Mouse (Mus musculus) intestine, postnatal 0 days (tissue): ENCODE results near the gene Trappc6a. TPM values are rescaled to one million over a fixed set of nuclear protein-coding genes. Genes with fewer than 3 reads are reported as not detected.

Source experiments
- ATAC-seq: fragments of 200-750 bp; cut with Nextera tagmentation; 2 replicates; pipeline ENCODE4 v1.8.0; 2017; ENCODE audit warnings: mild to moderate bottlenecking, moderate TSS enrichment, moderate library complexity
- H3K27ac ChIP-seq: fragments of 300-500 bp; sonication (generic); 2 replicates; pipeline ENCODE4 v1.5.1; 2014; ENCODE audit warnings: mild to moderate bottlenecking, low read depth, low read length, moderate library complexity
- H3K27me3 ChIP-seq: fragments of 300-500 bp; sonication (generic); replicated peaks from 2 replicates; pipeline ENCODE4 v1.6.1; 2014; ENCODE audit warnings: low read length, mixed read lengths; ENCODE audit not compliant: control insufficient read depth, insufficient read depth
- H3K36me3 ChIP-seq: fragments of 300-500 bp; sonication (generic); 2 replicates; pipeline ENCODE4 v1.6.1; 2014; ENCODE audit warnings: mild to moderate bottlenecking, moderate library complexity; ENCODE audit not compliant: control insufficient read depth, insufficient read depth
- H3K4me1 ChIP-seq: fragments of 300-500 bp; sonication (generic); replicated peaks from 2 replicates; pipeline ENCODE4 v1.6.1; 2014; ENCODE audit warnings: antibody characterized with exemption, low read length, mixed read lengths; ENCODE audit not compliant: control insufficient read depth, insufficient read depth
- H3K4me2 ChIP-seq: fragments of 300-500 bp; sonication (generic); replicated peaks from 2 replicates; pipeline ENCODE4 v1.6.1; 2014; ENCODE audit warnings: low read depth, mild to moderate bottlenecking, moderate library complexity
- H3K4me3 ChIP-seq: fragments of 300-500 bp; sonication (generic); 2 replicates; pipeline ENCODE4 v1.5.1; 2014; ENCODE audit warnings: low read depth, low read length
- H3K9ac ChIP-seq: fragments of 300-500 bp; sonication (generic); 2 replicates; pipeline ENCODE4 v1.6.1; 2014; ENCODE audit warnings: mild to moderate bottlenecking, low read depth, low read length
- H3K9me3 ChIP-seq: fragments of 300-500 bp; sonication (generic); 2 replicates; pipeline ENCODE4 v1.6.1; 2016; ENCODE audit warnings: mixed run types; ENCODE audit not compliant: control insufficient read depth
- CTCF ChIP-seq: sonication (generic); IDR thresholded peaks from 2 replicates; pipeline ENCODE4 v1.5.1; 2016; ENCODE audit warnings: low read depth, mild to moderate bottlenecking, control low read depth, antibody characterized with exemption, moderate library complexity
- WGBS: fragments of 180-500 bp; shearing (Covaris S2); extraction: QIAGEN DNeasy Blood & Tissue Kit; methylation state at CpG from one replicate; pipeline ENCODE4 v1.1.7; 2014; 5-methylcytosine and 5-hydroxymethylcytosine counted together
- polyA plus RNA-seq: library from polyadenylated mRNA; unstranded; fragments of >200 nt; fragmentation: Nextera tagmentation; extraction: Ambion mirVana; gene quantifications from 2 replicates; pipeline ENCODE4 v1.2.1, GENCODE M21; 2015

Gene Trappc6a
- polyA plus RNA-seq = 108 and 118 TPM in 2 replicates

- Histone ChIP-seq H3K9me3 (no peaks in the 10 kb centered on the region), H3K4me3 (peak within 1 kb of the TSS; percentile 83), H3K4me1 (0 out of 2 replicates have a peak, but pooled peaks cover 5% of the 10 kb centered on the region), H3K4me2 (peak within 1 kb of the TSS; percentile 90), H3K27me3 (no peaks in the 10 kb centered on the region), H3K27ac (peak within 1 kb of the TSS; percentile 46), H3K36me3 (no peaks in the 10 kb centered on the region), H3K9ac (peak within 1 kb of the TSS; percentile 54)
- WGBS = under 1% methylated on average over 56 of the region's 56 CpGs
- ATAC-seq = peak; percentile 91
- TF ChIP-seq CTCF = no peak
These were observed at the start of gene Trappc6a, which contains the start of gene Bloc1s3 for GRCm38 (mm10) chr7:19508150-19508923. Gene Trappc6a (plus strand): TSS chr7:19508395. Gene Bloc1s3 (minus strand): TSS chr7:19508367.

GRCm38 (mm10) chr7:19458591-19459111 lies 49.5 kb upstream of the Trappc6a start, which contains the start of gene Mark4:
Gene Mark4 (minus strand): TSS chr7:19458821.
- Histone ChIP-seq H3K27me3 (no peaks in the 10 kb centered on the region), H3K4me3 (peak within 1 kb of the TSS; percentile 92), H3K27ac (peak within 1 kb of the TSS; percentile 66; the same call in 1 of the 2 replicates), H3K9ac (peak within 1 kb of the TSS; percentile 94), H3K9me3 (no peaks in the 10 kb centered on the region), H3K4me1 (no peaks in the 10 kb centered on the region), H3K4me2 (peak within 1 kb of the TSS; percentile 95), H3K36me3 (no peaks in the 10 kb centered on the region; the same call in 1 of the 2 replicates)
- 1% methylated on average over 34 of the region's 42 CpGs for WGBS
- peak; percentile 79 for ATAC-seq
- peak; percentile 11; the same call in 1 of the 2 replicates for TF ChIP-seq CTCF

GRCm38 (mm10) chr7:19459144-19459870 lies 48.9 kb upstream of the Trappc6a start:
- H3K27me3 ChIP-seq = no peaks in the 10 kb centered on the region
- WGBS = 27% methylated on average over 6 of the region's 6 CpGs
- H3K4me3 ChIP-seq = peak overlapping the region; percentile 92
- H3K9ac ChIP-seq = peak overlapping the region; percentile 94
- no peaks in the 10 kb centered on the region for H3K9me3 ChIP-seq
- no peaks in the 10 kb centered on the region; the same call in 1 of the 2 replicates for H3K36me3 ChIP-seq
- no peak overlapping the region for H3K27ac ChIP-seq
- no peaks in the 10 kb centered on the region for H3K4me1 ChIP-seq
- peak; percentile 24; the same call in 1 of the 2 replicates for ATAC-seq
- no peak for TF ChIP-seq CTCF
- H3K4me2 ChIP-seq = peak overlapping the region; percentile 95

- Histone ChIP-seq H3K4me2 (no peak overlapping the region), H3K4me3 (no peak overlapping the region), H3K27me3 (no peaks in the 10 kb centered on the region), H3K9ac (no peak overlapping the region), H3K4me1 (no peaks in the 10 kb centered on the region), H3K27ac (no peak overlapping the region), H3K36me3 (no peaks in the 10 kb centered on the region; the same call in 1 of the 2 replicates), H3K9me3 (no peaks in the 10 kb centered on the region)
- 37% methylated on average over 1 of the region's 1 CpGs for WGBS
- no peak for TF ChIP-seq CTCF
- no peak for ATAC-seq
These were observed 47.7 kb upstream of the Trappc6a start for GRCm38 (mm10) chr7:19460500-19460899.

GRCm38 (mm10) chr7:19461488-19461887 lies 46.7 kb upstream of the Trappc6a start:
- no peak overlapping the region for H3K27ac ChIP-seq
- H3K9me3 ChIP-seq = no peaks in the 10 kb centered on the region
- H3K9ac ChIP-seq = no peak overlapping the region
- no peaks in the 10 kb centered on the region for H3K4me1 ChIP-seq
- H3K36me3 ChIP-seq = no peaks in the 10 kb centered on the region
- H3K4me3 ChIP-seq = no peak overlapping the region
- ATAC-seq = no peak
- no peak overlapping the region for H3K4me2 ChIP-seq
- no peaks in the 10 kb centered on the region; the same call in 1 of the 2 replicates for H3K27me3 ChIP-seq
- peak; percentile 89 for TF ChIP-seq CTCF
- WGBS = 10% methylated on average over 6 of the region's 6 CpGs

GRCm38 (mm10) chr7:19462443-19462842 lies 45.8 kb upstream of the Trappc6a start:
- no peaks in the 10 kb centered on the region for H3K36me3 ChIP-seq
- H3K27me3 ChIP-seq = peaks cover 7% of the 10 kb centered on the region; the same call in 1 of the 2 replicates
- no peak for ATAC-seq
- no peak overlapping the region for H3K27ac ChIP-seq
- TF ChIP-seq CTCF = no peak
- no peak overlapping the region for H3K4me3 ChIP-seq
- no peak overlapping the region for H3K9ac ChIP-seq
- H3K4me1 ChIP-seq = no peaks in the 10 kb centered on the region
- WGBS = 76% methylated on average over 4 of the region's 4 CpGs
- H3K9me3 ChIP-seq = no peaks in the 10 kb centered on the region
- no peak overlapping the region for H3K4me2 ChIP-seq
